Mouse (Mus musculus) midbrain, embryonic 13.5 days (tissue): Measurements from ENCODE around the gene 1500011B03Rik. TPM values are rescaled to one million over a fixed set of nuclear protein-coding genes. Genes with fewer than 3 reads are reported as not detected.

Experiments
- ATAC-seq: fragments of 200-750 bp; cut with Nextera tagmentation; 2 replicates; pipeline ENCODE4 v1.8.0; 2017; ENCODE audit warnings: mild to moderate bottlenecking, moderate TSS enrichment, moderate library complexity
- H3K27ac ChIP-seq: fragments of 300-500 bp; sonication (generic); 2 replicates; pipeline ENCODE4 v1.5.1; 2015; ENCODE audit warnings: inconsistent platforms, mild to moderate bottlenecking, moderate library complexity
- H3K27me3 ChIP-seq: fragments of 300-500 bp; sonication (generic); 2 replicates; pipeline ENCODE4 v1.6.1; 2015; ENCODE audit warnings: mild to moderate bottlenecking, inconsistent platforms
- H3K36me3 ChIP-seq: fragments of 300-500 bp; sonication (generic); 2 replicates; pipeline ENCODE4 v1.6.1; 2015; ENCODE audit warnings: mild to moderate bottlenecking, inconsistent platforms
- H3K4me1 ChIP-seq: fragments of 300-500 bp; sonication (generic); replicated peaks from 2 replicates; pipeline ENCODE4 v1.6.1; 2015; ENCODE audit warnings: inconsistent platforms
- H3K4me2 ChIP-seq: fragments of 300-500 bp; sonication (generic); replicated peaks from 2 replicates; pipeline ENCODE4 v1.6.1; 2015; ENCODE audit warnings: moderate library complexity, mild to moderate bottlenecking, inconsistent platforms
- H3K4me3 ChIP-seq: fragments of 300-500 bp; sonication (generic); replicated peaks from 2 replicates; pipeline ENCODE4 v1.5.1; 2015; ENCODE audit warnings: mild to moderate bottlenecking, inconsistent platforms
- H3K9ac ChIP-seq: fragments of 300-500 bp; sonication (generic); replicated peaks from 2 replicates; pipeline ENCODE4 v1.6.1; 2015; ENCODE audit warnings: mild to moderate bottlenecking, inconsistent platforms
- H3K9me3 ChIP-seq: fragments of 300-500 bp; sonication (generic); 2 replicates; pipeline ENCODE4 v1.6.1; 2016; ENCODE audit warnings: mild to moderate bottlenecking, inconsistent platforms
- WGBS: fragments of 180-500 bp; shearing (Covaris S2); methylation state at CpG from one replicate; pipeline ENCODE4 v1.1.7; 2015; 5-methylcytosine and 5-hydroxymethylcytosine counted together
- polyA plus RNA-seq: library from polyadenylated mRNA; unstranded; fragments of >200 nt; fragmentation: Nextera tagmentation; extraction: Ambion mirVana; gene quantifications from 2 replicates; pipeline ENCODE4 v1.2.1, GENCODE M21; 2015

The 1500011B03Rik gene
- polyA plus RNA-seq, 1 experiment from 2014 or later = 225 TPM

DNA sequence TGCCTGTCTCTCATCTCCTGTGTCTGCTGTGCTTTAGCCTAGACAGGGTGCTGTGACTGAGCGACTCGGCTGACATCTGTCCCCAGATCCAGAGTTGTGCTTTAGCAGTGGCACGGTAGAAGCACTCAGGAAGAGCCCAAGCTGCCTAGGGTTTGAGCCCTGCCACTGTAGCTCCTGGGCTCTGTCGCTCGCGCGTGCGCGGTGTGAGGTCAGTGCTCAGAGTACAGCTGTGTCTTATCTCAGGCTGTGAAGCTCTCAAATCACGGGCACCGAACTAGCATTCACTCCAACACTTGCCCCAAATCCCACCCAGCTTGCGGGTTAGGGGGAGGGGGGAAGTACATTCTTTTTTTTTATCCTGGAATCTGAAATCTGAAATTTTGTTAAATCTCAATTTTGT is 13.6 kb upstream of the 1500011B03Rik start:
- Histone ChIP-seq H3K27me3 (no peaks in the 10 kb centered on the region), H3K4me3 (no peak overlapping the region), H3K9ac (no peak overlapping the region), H3K36me3 (no peaks in the 10 kb centered on the region), H3K4me1 (peaks cover 2% of the 10 kb centered on the region; the same call in 1 of the 2 replicates), H3K27ac (no peak overlapping the region), H3K4me2 (no peak overlapping the region), H3K9me3 (no peaks in the 10 kb centered on the region; the same call in 1 of the 2 replicates)
- no peak for ATAC-seq
- WGBS = 72% methylated on average over 12 of the region's 12 CpGs

DNA sequence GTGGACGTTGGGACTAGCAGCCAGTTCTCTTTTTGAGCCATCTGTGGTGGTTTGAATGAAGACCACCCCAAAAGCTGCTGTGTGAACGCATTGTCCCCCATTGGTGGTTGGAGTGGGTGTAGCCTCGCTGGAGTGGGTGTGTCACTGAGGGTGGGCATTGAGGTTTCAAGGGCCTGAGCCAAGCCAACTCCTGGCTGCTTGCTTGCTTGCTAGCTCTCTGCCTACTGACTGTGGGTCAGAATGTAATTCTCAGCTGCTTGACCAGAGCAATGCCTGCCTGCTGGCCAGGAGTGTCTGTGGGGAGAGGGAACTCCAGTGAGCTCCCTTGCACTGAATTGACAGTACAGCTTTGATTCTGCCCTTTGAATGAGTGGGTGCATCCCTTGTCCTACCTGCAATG is 6.5 kb upstream of the 1500011B03Rik start:
- WGBS = 69% methylated on average over 3 of the region's 3 CpGs
- no peak overlapping the region for H3K9ac ChIP-seq
- peaks cover 6% of the 10 kb centered on the region for H3K4me1 ChIP-seq
- H3K9me3 ChIP-seq = no peaks in the 10 kb centered on the region; the same call in 1 of the 2 replicates
- H3K4me2 ChIP-seq = no peak overlapping the region
- no peaks in the 10 kb centered on the region for H3K36me3 ChIP-seq
- no peaks in the 10 kb centered on the region for H3K27me3 ChIP-seq
- no peak for ATAC-seq
- H3K27ac ChIP-seq = no peak overlapping the region
- H3K4me3 ChIP-seq = no peak overlapping the region

DNA sequence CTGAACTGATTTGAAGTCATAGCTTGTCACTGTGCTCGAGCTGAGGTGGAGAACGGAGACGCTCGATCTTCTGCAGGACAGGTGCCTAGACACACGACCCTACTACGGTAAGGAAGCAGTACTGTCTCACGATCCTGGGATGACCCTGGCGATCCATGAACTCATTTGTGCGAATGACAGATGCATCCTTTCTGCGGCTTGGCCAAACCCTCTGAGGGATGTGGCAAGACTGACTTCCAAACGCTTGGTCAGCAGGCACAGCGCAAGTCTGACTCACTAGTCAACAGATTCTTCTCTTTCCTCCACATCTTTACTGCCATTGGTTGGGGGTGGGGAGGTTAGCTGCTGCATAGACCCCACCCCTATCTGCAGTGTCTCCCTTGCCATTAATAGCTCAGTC is 4.2 kb upstream of the 1500011B03Rik start:
- WGBS = 93% methylated on average over 12 of the region's 12 CpGs
- H3K27ac ChIP-seq = no peak overlapping the region
- no peak overlapping the region for H3K4me2 ChIP-seq
- no peaks in the 10 kb centered on the region; the same call in 1 of the 2 replicates for H3K9me3 ChIP-seq
- H3K27me3 ChIP-seq = no peaks in the 10 kb centered on the region
- H3K4me3 ChIP-seq = no peak overlapping the region
- peaks cover 11% of the 10 kb centered on the region for H3K4me1 ChIP-seq
- H3K36me3 ChIP-seq = no peaks in the 10 kb centered on the region
- ATAC-seq = no peak
- no peak overlapping the region for H3K9ac ChIP-seq

DNA sequence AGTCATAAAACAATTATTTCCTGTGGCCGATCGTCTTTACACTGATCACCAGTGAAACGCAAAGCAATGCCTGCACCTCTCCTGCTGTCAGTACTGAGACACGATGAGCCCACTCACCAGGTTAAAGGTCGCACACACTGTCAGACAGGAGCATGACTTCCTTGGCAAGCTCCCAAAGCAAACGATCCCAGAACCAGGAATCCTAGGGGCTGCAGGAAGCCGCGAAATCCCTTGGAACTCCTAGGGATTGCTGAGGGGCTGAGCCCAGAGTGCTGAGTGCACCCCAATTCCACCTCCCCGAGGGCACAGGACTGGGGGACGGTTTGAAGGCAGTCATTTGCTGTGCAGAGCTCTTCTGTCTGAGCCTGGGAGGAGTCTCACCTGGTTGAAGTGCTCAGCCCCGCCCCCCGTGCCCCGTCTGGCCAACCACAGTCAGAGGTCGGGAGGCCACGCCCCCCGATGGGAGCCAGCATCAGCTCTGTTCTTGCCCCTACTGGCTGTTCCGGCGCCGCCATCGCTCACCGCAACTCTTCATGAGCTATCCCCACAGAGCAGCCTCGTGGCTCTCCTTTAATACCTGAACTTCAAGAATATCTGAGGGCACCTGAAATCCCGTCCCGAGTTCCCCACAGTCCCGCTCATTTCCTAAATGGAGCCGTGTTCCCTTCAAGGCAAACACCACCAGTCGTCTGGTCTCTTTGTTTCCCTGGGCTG is 2.9 kb upstream of the 1500011B03Rik start:
- H3K9ac ChIP-seq = peak overlapping the region; percentile 19
- peaks cover 10% of the 10 kb centered on the region; the same call in 1 of the 2 replicates for H3K36me3 ChIP-seq
- no peaks in the 10 kb centered on the region for H3K27me3 ChIP-seq
- no peaks in the 10 kb centered on the region for H3K9me3 ChIP-seq
- peak overlapping the region; percentile 49 for H3K4me2 ChIP-seq
- ATAC-seq = peak; percentile 65
- peaks cover 12% of the 10 kb centered on the region for H3K4me1 ChIP-seq
- 12% methylated on average over 27 of the region's 27 CpGs for WGBS
- H3K27ac ChIP-seq = peak overlapping the region; percentile 69
- H3K4me3 ChIP-seq = peak overlapping the region; percentile 27

DNA sequence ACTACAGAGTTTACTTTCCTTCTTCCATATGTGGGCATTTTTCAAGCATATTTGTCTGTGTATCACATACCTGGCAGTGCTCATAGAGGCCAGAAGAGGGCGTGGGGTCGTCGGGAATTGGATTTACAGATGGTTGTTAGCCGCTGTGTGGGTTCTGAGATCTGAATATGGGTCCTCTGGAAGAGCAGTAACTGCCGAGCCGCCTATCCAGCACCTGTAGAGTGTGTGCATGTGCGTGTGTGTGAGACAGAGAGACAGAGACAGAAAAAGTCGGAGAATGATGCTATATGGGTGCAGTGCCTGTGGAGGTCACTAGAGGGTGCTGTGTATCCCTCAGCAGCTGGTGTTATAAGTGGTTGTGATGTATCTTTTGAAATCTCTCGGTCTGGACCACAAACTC is 929 bp upstream of the 1500011B03Rik start:
- Histone ChIP-seq H3K4me1 (peaks cover 12% of the 10 kb centered on the region), H3K9me3 (no peaks in the 10 kb centered on the region), H3K4me2 (peak overlapping the region; percentile 64; the same call in 1 of the 2 replicates), H3K27me3 (no peaks in the 10 kb centered on the region), H3K9ac (no peak overlapping the region), H3K27ac (no peak overlapping the region), H3K36me3 (peaks cover 14% of the 10 kb centered on the region; the same call in 1 of the 2 replicates), H3K4me3 (no peak overlapping the region; the same call in 1 of the 2 replicates)
- WGBS = 18% methylated on average over 9 of the region's 9 CpGs
- no peak; the same call in 1 of the 2 replicates for ATAC-seq

DNA sequence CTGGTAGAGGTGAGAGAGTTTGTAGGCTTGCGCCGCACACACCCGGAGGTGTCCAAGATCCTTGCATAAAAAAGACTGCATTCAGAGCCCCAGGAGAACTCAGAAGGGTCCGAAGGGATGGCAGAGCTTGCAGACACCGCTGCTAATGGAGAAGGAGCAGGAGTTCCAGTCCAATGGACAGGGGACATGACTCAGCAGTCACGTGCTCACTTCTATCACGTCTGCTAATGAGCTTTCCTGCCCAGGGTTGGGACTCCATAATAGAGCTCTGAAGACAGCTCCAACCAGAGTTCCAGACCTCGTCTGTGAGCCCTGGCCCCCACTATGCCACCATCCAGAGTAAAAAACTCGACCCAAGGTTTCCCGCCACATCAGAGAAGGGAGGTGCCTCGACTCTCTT is 5.1 kb downstream of the 1500011B03Rik start:
- ATAC-seq = no peak
- 76% methylated on average over 11 of the region's 11 CpGs for WGBS
- H3K9ac ChIP-seq = no peak overlapping the region
- H3K4me2 ChIP-seq = no peak overlapping the region
- H3K4me3 ChIP-seq = no peak overlapping the region
- H3K27ac ChIP-seq = no peak overlapping the region
- H3K9me3 ChIP-seq = no peaks in the 10 kb centered on the region
- H3K4me1 ChIP-seq = peaks cover 7% of the 10 kb centered on the region
- peaks cover 14% of the 10 kb centered on the region; the same call in 1 of the 2 replicates for H3K36me3 ChIP-seq
- H3K27me3 ChIP-seq = no peaks in the 10 kb centered on the region

DNA sequence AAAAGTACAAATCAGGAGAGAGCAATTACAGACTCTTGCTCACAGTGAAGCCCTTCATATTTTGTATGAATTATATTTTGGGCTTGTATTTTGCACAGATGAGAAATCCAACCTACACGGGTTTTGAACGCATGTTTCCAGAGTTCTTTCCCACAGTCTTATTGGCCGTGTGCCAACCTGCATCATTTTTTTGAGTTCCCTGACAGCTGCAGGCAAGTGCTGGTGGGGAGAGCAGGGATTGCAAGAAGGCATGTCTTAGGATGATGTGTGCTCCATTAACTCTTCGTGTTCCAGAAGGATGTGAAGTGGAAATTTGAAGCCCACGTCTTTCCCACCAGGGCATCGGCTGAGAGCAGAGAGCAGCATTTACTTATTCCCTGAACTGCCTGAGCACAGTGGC is 6.7 kb downstream of the 1500011B03Rik start:
- no peaks in the 10 kb centered on the region for H3K9me3 ChIP-seq
- no peak overlapping the region for H3K27ac ChIP-seq
- no peak overlapping the region for H3K4me2 ChIP-seq
- no peak for ATAC-seq
- H3K36me3 ChIP-seq = peaks cover 8% of the 10 kb centered on the region; the same call in 1 of the 2 replicates
- no peak overlapping the region for H3K4me3 ChIP-seq
- 73% methylated on average over 6 of the region's 6 CpGs for WGBS
- no peaks in the 10 kb centered on the region for H3K27me3 ChIP-seq
- H3K9ac ChIP-seq = no peak overlapping the region
- peaks cover 14% of the 10 kb centered on the region for H3K4me1 ChIP-seq

DNA sequence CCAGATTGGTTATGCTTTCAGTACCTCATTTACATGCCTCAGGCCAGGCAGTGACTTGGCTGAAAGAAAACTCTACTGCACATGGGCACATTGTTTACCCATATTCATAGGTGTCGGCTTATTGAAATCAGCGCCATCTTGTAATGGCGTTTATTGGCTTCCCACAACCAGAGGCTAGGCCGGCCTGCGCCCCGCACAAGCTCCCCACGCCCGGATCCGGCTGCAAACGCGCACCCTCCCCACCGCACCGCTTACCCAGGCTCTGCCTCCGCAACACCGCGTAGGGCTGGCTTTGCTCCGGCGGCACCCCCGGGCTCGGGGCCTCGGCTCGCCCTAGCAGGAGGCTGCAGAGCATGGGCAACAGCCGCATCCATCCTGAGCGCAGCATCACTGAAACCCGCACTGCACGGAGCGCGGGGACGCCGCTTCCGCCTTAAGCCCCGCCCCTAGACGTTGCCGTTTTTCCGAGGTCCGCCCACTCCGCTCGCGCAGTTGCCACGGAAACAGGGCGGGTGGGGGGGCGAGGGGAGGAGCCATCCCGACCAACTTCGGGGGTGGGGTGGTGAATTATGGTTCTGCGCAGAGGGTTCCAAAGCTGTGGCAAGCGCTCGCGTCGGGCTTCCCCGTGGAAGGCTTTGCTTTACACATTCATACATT is 9.6 kb downstream of the 1500011B03Rik start:
- H3K9me3 ChIP-seq = no peaks in the 10 kb centered on the region
- peak overlapping the region; percentile 96 for H3K27ac ChIP-seq
- peaks cover 16% of the 10 kb centered on the region for H3K36me3 ChIP-seq
- H3K4me3 ChIP-seq = peak overlapping the region; percentile 83
- peak overlapping the region; percentile 90 for H3K9ac ChIP-seq
- H3K4me2 ChIP-seq = peak overlapping the region; percentile 70
- peak; percentile 98 for ATAC-seq
- H3K4me1 ChIP-seq = peaks cover 29% of the 10 kb centered on the region
- no peaks in the 10 kb centered on the region for H3K27me3 ChIP-seq
- under 1% methylated on average over 50 of the region's 50 CpGs for WGBS

DNA sequence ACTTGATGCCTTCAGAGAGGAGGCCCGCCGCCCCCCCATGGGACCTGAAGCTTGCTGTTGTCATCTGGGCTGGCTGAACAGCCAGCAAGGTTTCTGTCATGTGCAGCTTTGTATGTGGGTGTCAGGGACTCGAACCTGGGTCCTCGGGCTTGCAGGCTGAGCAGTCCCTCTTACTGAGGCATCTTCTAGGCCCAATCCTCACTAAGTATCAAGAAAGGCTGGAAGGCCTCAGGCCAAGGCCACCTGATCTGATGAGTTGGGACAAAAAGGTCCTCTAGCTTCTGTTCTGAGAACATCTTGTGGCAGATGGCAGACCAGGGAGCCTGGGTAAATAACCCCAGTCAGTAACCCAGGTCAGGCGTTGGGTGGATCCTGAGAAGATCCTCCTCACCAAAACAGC is 13.4 kb downstream of the 1500011B03Rik start:
- Histone ChIP-seq H3K27ac (no peak overlapping the region), H3K27me3 (no peaks in the 10 kb centered on the region), H3K4me2 (no peak overlapping the region), H3K4me1 (peaks cover 40% of the 10 kb centered on the region), H3K9ac (no peak overlapping the region), H3K9me3 (no peaks in the 10 kb centered on the region), H3K36me3 (peaks cover 52% of the 10 kb centered on the region), H3K4me3 (no peak overlapping the region)
- 93% methylated on average over 5 of the region's 5 CpGs for WGBS
- no peak for ATAC-seq

DNA sequence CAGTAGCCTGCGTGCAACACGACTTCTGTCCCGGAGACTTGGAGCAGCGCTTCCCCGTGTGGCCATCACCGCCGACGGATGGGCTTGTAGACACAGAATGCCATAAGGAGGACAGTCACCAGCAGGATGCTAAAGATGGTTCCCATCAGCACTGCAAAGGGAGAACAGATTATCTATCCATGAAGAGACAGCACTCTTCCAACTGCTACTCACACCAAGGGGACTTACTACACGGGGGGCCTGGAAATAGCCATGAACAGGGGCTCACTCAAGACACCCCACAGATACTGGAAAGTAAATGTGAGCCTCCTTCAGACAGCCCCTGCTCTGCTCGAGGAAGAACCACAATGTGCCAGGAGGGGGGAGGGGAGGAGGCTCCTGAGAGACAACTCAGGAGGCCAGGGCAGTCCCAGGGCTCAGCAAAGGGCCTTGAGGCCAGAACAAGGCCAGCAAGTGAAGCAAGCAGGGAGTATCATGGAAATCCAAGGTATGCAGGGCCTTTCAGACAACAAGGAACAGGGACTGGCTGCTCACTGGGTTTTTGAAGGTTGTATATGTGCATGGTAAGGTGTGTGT is 14.0 kb downstream of the 1500011B03Rik start:
- WGBS = 82% methylated on average over 10 of the region's 10 CpGs
- H3K36me3 ChIP-seq = peaks cover 58% of the 10 kb centered on the region
- ATAC-seq = no peak

DNA sequence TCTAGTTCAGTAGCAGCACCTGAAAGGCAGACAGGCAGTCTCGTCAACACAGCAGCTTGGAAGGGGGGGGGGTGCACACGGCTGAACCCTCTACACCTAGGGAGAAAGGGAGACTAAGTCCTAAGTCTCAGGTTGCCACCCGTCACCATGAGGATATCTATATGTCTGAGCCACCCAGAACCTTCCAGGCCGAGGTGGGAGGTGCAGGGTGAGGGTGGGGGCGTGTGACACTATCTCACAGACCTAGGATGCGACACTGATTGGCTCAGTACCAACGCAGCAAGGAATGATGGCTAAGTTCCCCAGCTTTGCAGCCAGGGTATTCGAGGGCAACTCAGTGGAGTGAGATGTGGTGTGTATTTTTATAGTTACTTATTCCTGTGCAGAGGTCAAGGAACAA is 14.9 kb downstream of the 1500011B03Rik start:
- 85% methylated on average over 8 of the region's 8 CpGs for WGBS
- H3K4me3 ChIP-seq = no peak overlapping the region
- no peak overlapping the region for H3K27ac ChIP-seq
- no peak overlapping the region for H3K9ac ChIP-seq
- H3K4me1 ChIP-seq = peaks cover 44% of the 10 kb centered on the region
- H3K36me3 ChIP-seq = peaks cover 67% of the 10 kb centered on the region
- ATAC-seq = no peak
- H3K27me3 ChIP-seq = no peaks in the 10 kb centered on the region
- H3K9me3 ChIP-seq = no peaks in the 10 kb centered on the region
- no peak overlapping the region for H3K4me2 ChIP-seq

More for the DNA sequence above, 14.0 kb downstream of the 1500011B03Rik start:
- Histone ChIP-seq H3K9ac (no peak overlapping the region), H3K9me3 (no peaks in the 10 kb centered on the region), H3K4me2 (no peak overlapping the region), H3K4me1 (peaks cover 44% of the 10 kb centered on the region), H3K4me3 (no peak overlapping the region), H3K27me3 (no peaks in the 10 kb centered on the region), H3K27ac (no peak overlapping the region; the same call in 1 of the 2 replicates)

DNA sequence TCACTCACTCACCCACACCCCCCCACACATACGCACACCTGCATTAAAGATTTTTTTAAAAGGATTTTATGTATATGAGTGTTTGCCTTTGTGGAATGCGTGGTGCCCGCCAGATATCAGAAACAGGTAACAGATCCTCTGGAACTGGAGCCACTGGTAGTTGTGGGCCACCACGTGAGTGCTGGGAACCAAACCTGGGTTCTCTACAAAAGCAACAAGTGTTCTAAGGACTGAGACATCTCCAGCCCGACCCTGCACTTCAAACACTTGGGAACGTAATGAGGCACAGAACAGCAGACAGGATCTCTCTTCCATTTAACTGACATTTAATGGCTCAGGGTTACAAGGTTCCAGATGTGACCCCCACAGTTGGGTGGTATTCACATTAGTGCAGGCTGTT is 15.4 kb downstream of the 1500011B03Rik start:
- Histone ChIP-seq H3K27ac (0 out of 2 replicates have a peak overlapping the region, but pooled peaks have one; percentile 54), H3K9ac (no peak overlapping the region), H3K9me3 (no peaks in the 10 kb centered on the region), H3K27me3 (no peaks in the 10 kb centered on the region), H3K4me1 (peaks cover 43% of the 10 kb centered on the region), H3K36me3 (peaks cover 71% of the 10 kb centered on the region), H3K4me2 (no peak overlapping the region), H3K4me3 (no peak overlapping the region)
- 77% methylated on average over 6 of the region's 6 CpGs for WGBS
- no peak for ATAC-seq
